Mouse (Mus musculus) C2C12 (cell line): ENCODE results near the gene Gm37240. TPM values are rescaled to one million over a fixed set of nuclear protein-coding genes. Genes with fewer than 3 reads are reported as not detected.
A peak's percentile ranks its signal among the peaks of the same experiment; 100 is the strongest.

Experiments
- H3K27me3 ChIP-seq: one replicate; pipeline ENCODE4 v1.6.1; 2011; ENCODE audit not compliant: control insufficient read depth, insufficient read depth, insufficient read length
- H3K36me3 ChIP-seq: one replicate; pipeline ENCODE4 v1.6.1; 2011; ENCODE audit not compliant: control insufficient read depth, insufficient read depth
- H3K4me3 ChIP-seq: one replicate; pipeline ENCODE4 v1.5.1; 2011; ENCODE audit warnings: mild to moderate bottlenecking, control low read depth; ENCODE audit not compliant: poor library complexity, insufficient read depth, severe bottlenecking
- H3K79me2 ChIP-seq: one replicate; pipeline ENCODE4 v1.6.1; 2011; ENCODE audit not compliant: control insufficient read depth, insufficient read depth
- H3K79me3 ChIP-seq: one replicate; pipeline ENCODE4 v1.6.1; 2011; ENCODE audit warnings: low read depth, control low read depth
- H3ac ChIP-seq: one replicate; pipeline ENCODE3; 2011; ENCODE audit warnings: low read depth; ENCODE audit not compliant: control insufficient read depth, insufficient read length
- CEBPB ChIP-seq: IDR thresholded peaks from one replicate; pipeline ENCODE4 v1.6.1; 2011; ENCODE audit warnings: low read depth, mild to moderate bottlenecking, control low read depth, moderate library complexity
- CTCF ChIP-seq: IDR thresholded peaks from one replicate; pipeline ENCODE4 v1.5.1; 2011; ENCODE audit not compliant: control insufficient read depth, insufficient read depth, insufficient read length
- FOSL1 ChIP-seq: IDR thresholded peaks from one replicate; pipeline ENCODE4 v1.8.0; 2011; ENCODE audit warnings: mild to moderate bottlenecking, low read length; ENCODE audit not compliant: poor library complexity, insufficient read depth, severe bottlenecking
- MAX ChIP-seq: IDR thresholded peaks from one replicate; pipeline ENCODE4 v1.6.1; 2011; ENCODE audit warnings: mild to moderate bottlenecking, control low read depth
- MYOD1 ChIP-seq: IDR thresholded peaks from one replicate; pipeline ENCODE4 v1.6.1; 2011; ENCODE audit warnings: low read depth; ENCODE audit not compliant: control insufficient read depth, insufficient read length
- MYOG ChIP-seq: IDR thresholded peaks from one replicate; pipeline ENCODE4 v1.6.1; 2011; ENCODE audit not compliant: control insufficient read depth, insufficient read length; ENCODE audit errors: extremely low read depth
- USF1 ChIP-seq: IDR thresholded peaks from one replicate; pipeline ENCODE4 v1.6.1; 2011; ENCODE audit warnings: low read depth, mild to moderate bottlenecking, control low read depth, moderate library complexity
- polyA plus RNA-seq: library from polyadenylated mRNA; unstranded; fragments of >200 nt; fragmentation: generic; extraction: Trizol; gene quantifications from one replicate; pipeline ENCODE4 v1.2.1, GENCODE M21; 2012; ENCODE audit warnings: missing spikeins

The Gm37240 gene
- polyA plus RNA-seq, 1 experiment = 7.3 TPM

DNA sequence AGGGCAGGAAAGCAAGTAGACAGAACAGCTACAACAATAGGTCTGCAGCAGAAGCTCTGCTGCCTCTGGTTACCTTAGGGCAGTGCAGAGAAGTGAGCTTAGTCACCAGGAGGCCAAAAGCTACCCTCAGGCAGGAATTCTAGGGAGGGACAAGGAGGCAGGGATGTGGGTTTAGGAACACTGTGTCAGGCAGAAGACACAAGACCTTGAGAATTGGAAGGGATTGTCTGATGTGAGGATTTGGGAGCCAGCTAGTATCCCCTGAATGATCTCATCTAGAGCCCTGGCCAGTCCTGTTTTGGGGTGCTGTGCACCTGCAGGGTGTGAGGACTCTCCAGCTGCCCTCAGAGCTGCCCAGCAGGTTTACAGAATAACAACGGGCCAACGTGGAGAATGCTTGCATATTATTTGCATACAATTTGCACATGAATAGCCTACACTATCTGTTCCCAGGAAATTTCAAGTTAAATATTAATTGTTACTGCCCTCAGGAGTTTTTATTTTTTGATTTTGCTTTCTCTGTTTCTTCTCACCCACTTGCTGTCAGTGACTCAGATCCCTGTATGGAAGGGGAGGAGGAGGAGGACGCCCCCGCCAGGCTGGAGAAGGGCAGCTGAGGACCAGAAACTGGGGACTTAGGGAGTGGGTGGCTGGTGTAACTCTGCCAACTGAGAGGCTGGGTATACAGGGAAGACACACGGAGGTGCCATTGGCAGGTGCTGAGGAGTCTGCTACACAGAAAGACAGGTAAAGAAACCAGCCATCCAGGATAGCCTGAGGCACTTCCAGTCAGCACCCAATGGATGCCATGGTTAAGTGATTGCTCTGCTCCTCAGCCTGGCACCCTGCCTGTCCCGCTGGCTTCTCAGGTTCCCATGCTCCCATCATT lies 862.3 kb downstream of the Gm37240 start:
- H3K79me2 ChIP-seq = no peaks in the 10 kb centered on the region
- no peak overlapping the region for H3ac ChIP-seq
- peaks cover 4% of the 10 kb centered on the region for H3K27me3 ChIP-seq
- no peaks in the 10 kb centered on the region for H3K79me3 ChIP-seq
- no peaks in the 10 kb centered on the region for H3K36me3 ChIP-seq
- H3K4me3 ChIP-seq = no peak overlapping the region
- no peak for TF ChIP-seq MAX
- no peak for TF ChIP-seq MYOD1
- no peak for TF ChIP-seq USF1
- TF ChIP-seq CEBPB = no peak
- TF ChIP-seq FOSL1 = no peak
- TF ChIP-seq CTCF = no peak
- no peak for TF ChIP-seq MYOG

DNA sequence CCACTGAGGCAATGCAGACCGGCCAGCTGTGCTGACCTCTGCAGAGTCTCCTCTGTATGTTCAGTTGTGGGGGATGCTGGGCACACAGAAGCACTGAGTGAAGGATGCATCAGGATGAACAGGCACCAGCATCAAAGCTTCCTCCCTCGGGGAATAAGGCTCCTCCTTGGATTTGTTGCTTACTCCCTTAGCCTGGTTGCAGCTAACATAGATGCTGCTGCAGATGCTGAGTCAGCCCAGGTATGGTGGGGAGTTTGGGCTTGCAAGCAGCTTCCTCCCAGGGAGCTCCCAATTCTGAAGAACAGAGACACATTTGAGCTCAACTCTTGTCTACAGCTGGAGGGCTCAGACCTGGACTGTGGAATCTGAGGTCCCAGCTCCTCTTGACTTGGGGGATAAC lies 863.1 kb downstream of the Gm37240 start:
- H3K79me2 ChIP-seq = no peaks in the 10 kb centered on the region
- H3K4me3 ChIP-seq = no peak overlapping the region
- TF ChIP-seq CEBPB = no peak
- TF ChIP-seq MYOD1 = no peak
- no peak for TF ChIP-seq USF1
- no peak for TF ChIP-seq CTCF
- TF ChIP-seq MYOG = no peak
- no peak for TF ChIP-seq FOSL1
- no peak for TF ChIP-seq MAX
- no peak overlapping the region for H3ac ChIP-seq
- no peaks in the 10 kb centered on the region for H3K36me3 ChIP-seq
- H3K27me3 ChIP-seq = peaks cover 4% of the 10 kb centered on the region
- H3K79me3 ChIP-seq = no peaks in the 10 kb centered on the region

DNA sequence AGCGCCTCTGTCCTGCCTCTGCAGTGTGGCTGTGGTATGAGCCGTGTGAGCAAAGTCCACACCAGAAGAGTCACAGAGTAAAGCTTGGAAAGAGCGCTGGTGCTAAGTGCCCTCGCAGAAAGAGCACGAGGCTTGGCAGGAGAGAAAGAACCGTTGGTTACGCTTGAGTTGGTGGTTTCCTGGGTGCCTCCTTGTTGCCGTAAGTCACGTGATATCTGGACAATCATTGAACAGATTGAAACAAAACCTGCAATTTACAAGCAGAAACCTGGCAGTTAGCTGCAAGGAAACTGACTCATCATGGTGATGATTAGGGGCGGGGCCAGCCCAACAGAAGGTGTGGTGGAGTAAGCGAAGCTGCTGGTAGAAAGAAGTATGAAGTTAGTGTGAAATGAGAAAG lies 864.5 kb downstream of the Gm37240 start:
- Histone ChIP-seq H3K4me3 (no peak overlapping the region), H3K79me3 (no peaks in the 10 kb centered on the region), H3K79me2 (no peaks in the 10 kb centered on the region), H3K36me3 (no peaks in the 10 kb centered on the region), H3ac (no peak overlapping the region), H3K27me3 (peaks cover 4% of the 10 kb centered on the region)
- TF ChIP-seq CEBPB (no peak), MAX (peak; percentile 29)

DNA sequence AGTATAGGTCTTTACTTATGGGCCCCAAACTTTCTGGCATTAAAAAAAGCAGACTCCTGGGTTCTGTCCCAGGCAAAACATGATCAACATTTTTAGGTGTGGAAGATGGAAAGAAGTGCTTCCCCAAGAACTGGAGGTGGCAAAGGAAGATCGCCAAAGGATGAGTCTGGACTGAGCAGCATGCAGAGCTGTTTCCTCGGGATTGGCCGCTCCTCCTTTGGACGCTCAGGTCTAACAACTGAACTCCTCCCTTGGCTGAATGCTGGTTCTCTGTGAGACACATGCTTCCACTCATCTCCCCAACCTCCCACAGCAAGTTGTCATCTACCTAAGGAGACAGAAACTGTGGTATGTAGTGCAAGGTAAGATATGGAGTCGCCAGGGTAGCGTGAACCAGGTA lies 865.5 kb downstream of the Gm37240 start:
- peaks cover 4% of the 10 kb centered on the region for H3K27me3 ChIP-seq
- no peaks in the 10 kb centered on the region for H3K36me3 ChIP-seq
- H3ac ChIP-seq = no peak overlapping the region
- no peak overlapping the region for H3K4me3 ChIP-seq
- no peaks in the 10 kb centered on the region for H3K79me2 ChIP-seq
- no peaks in the 10 kb centered on the region for H3K79me3 ChIP-seq
- TF ChIP-seq CTCF (no peak), MYOG (no peak), MAX (no peak), MYOD1 (no peak), USF1 (no peak), CEBPB (no peak), FOSL1 (no peak)

DNA sequence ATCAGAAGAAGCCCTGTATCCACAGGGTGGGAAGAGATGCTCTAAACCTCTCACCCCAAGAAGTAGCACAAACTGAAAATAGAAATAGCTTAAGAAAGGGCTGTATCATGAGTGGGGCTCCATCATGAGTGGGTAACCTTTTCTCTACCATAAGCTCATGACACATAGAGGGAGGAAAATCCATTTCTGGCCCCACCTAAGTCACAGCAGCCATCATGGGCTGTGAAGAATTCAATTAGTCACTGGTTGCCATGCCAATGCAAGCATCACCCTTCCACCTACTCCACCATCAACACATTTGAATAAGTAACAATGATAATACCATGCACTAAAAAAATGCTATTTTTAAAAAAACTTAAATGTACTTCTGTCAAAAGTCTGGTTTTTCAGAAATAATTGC lies 867.2 kb downstream of the Gm37240 start:
- Histone ChIP-seq H3ac (no peak overlapping the region), H3K79me2 (no peaks in the 10 kb centered on the region), H3K4me3 (no peak overlapping the region), H3K36me3 (no peaks in the 10 kb centered on the region), H3K79me3 (no peaks in the 10 kb centered on the region), H3K27me3 (peaks cover 7% of the 10 kb centered on the region)
- TF ChIP-seq MYOD1 (no peak), USF1 (no peak), MYOG (no peak), FOSL1 (no peak), CTCF (no peak), MAX (no peak), CEBPB (no peak)

DNA sequence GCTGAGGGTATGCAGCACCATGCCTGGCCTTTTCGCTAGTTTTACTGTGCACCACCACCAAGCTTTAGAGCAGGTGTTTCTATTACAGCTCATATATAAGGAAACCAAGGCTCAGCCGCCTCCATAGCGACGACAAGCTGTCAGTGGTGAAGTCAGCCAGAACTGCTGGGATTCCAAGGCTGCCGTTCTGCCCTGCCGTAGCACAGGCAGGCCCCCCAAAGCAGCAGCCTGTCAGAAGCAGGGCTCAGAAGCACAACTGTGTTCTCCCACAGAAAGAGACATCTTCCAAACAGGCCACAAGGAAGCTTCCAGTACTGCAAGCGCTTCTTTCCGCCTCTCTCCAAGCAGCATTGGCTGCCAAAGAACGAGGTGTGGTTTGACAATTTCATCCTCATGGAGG lies 871.7 kb downstream of the Gm37240 start:
- Histone ChIP-seq H3K79me2 (no peaks in the 10 kb centered on the region), H3K79me3 (no peaks in the 10 kb centered on the region), H3K27me3 (peaks cover 3% of the 10 kb centered on the region), H3K4me3 (no peak overlapping the region), H3ac (no peak overlapping the region), H3K36me3 (no peaks in the 10 kb centered on the region)
- TF ChIP-seq MYOG (no peak), CTCF (no peak), FOSL1 (no peak), MAX (no peak), USF1 (no peak), MYOD1 (no peak), CEBPB (no peak)
